Mouse (Mus musculus) heart, embryonic 15.5 days (tissue): ENCODE data around the gene Art1. TPM values are rescaled to one million over a fixed set of nuclear protein-coding genes. Genes with fewer than 3 reads are reported as not detected.

Experiments
- ATAC-seq: fragments of 200-750 bp; cut with Nextera tagmentation; replicated peaks from 2 replicates; pipeline ENCODE4 v1.8.0; 2017; ENCODE audit warnings: low read depth, moderate TSS enrichment; ENCODE audit not compliant: insufficient number of reproducible peaks, insufficient read depth, low FRiP score
- H3K27ac ChIP-seq: fragments of 300-500 bp; sonication (generic); 2 replicates; pipeline ENCODE4 v1.5.1; 2015; ENCODE audit warnings: mild to moderate bottlenecking, inconsistent platforms
- H3K27me3 ChIP-seq: fragments of 300-500 bp; sonication (generic); 2 replicates; pipeline ENCODE4 v1.6.1; 2015; ENCODE audit warnings: inconsistent platforms
- H3K36me3 ChIP-seq: fragments of 300-500 bp; sonication (generic); 2 replicates; pipeline ENCODE4 v1.6.1; 2015; ENCODE audit warnings: mild to moderate bottlenecking, inconsistent platforms
- H3K4me1 ChIP-seq: fragments of 300-500 bp; sonication (generic); replicated peaks from 2 replicates; pipeline ENCODE4 v1.6.1; 2015; ENCODE audit warnings: inconsistent platforms
- H3K4me2 ChIP-seq: fragments of 300-500 bp; sonication (generic); 2 replicates; pipeline ENCODE4 v1.6.1; 2015; ENCODE audit warnings: inconsistent platforms, mild to moderate bottlenecking, moderate library complexity
- H3K4me3 ChIP-seq: fragments of 300-500 bp; sonication (generic); 2 replicates; pipeline ENCODE4 v1.5.1; 2015; ENCODE audit warnings: mild to moderate bottlenecking, inconsistent platforms
- H3K9ac ChIP-seq: fragments of 300-500 bp; sonication (generic); 2 replicates; pipeline ENCODE4 v1.6.1; 2015; ENCODE audit warnings: mild to moderate bottlenecking, inconsistent platforms
- H3K9me3 ChIP-seq: fragments of 300-500 bp; sonication (generic); replicated peaks from 2 replicates; pipeline ENCODE4 v1.6.1; 2016; ENCODE audit warnings: inconsistent platforms
- WGBS: fragments of 180-500 bp; shearing (Covaris S2); methylation state at CpG from one replicate; pipeline ENCODE4 v1.1.7; 2015; ENCODE audit warnings: mixed read lengths; 5-methylcytosine and 5-hydroxymethylcytosine counted together
- polyA plus RNA-seq: library from polyadenylated mRNA; unstranded; fragments of >200 nt; fragmentation: Nextera tagmentation; extraction: Ambion mirVana; gene quantifications from 2 replicates; pipeline ENCODE4 v1.2.1, GENCODE M21; 2015

Art1 gene
- polyA plus RNA-seq, 1 experiment from 2014 or later = 2.8 TPM

DNA sequence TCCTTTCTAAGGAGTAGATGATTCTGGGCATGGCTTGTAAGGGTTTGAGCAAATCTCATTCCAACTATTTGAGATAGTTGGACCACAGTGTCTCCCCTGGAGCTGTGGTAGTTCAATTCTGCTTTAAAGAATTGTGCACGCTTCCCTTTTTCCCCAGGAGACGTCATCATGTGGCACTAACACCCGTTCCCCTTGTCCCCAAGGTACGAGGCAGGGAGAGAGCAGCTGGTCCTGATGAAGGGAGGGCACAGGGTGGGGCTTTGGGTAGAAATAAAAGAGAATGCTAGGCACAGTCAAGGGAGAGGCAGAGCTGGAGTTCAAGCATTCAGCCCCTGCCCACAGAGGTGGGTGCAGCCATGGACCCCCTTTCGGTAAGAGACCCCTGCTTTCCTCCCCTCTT, 18.7 kb upstream of the Art1 start, which contains the start of gene Trpc2:
Trpc2 (plus strand) TSS at position 301 of the 400 bp plus-strand sequence.
- 83% methylated on average over 5 of the region's 5 CpGs for WGBS
- Histone ChIP-seq H3K36me3 (peaks cover 50% of the 10 kb centered on the region), H3K27me3 (no peaks in the 10 kb centered on the region), H3K9me3 (no peaks in the 10 kb centered on the region), H3K4me3 (no peak within 1 kb of the TSS), H3K4me2 (no peak within 1 kb of the TSS), H3K4me1 (no peaks in the 10 kb centered on the region), H3K27ac (no peak within 1 kb of the TSS), H3K9ac (no peak within 1 kb of the TSS)
- no peak for ATAC-seq

DNA sequence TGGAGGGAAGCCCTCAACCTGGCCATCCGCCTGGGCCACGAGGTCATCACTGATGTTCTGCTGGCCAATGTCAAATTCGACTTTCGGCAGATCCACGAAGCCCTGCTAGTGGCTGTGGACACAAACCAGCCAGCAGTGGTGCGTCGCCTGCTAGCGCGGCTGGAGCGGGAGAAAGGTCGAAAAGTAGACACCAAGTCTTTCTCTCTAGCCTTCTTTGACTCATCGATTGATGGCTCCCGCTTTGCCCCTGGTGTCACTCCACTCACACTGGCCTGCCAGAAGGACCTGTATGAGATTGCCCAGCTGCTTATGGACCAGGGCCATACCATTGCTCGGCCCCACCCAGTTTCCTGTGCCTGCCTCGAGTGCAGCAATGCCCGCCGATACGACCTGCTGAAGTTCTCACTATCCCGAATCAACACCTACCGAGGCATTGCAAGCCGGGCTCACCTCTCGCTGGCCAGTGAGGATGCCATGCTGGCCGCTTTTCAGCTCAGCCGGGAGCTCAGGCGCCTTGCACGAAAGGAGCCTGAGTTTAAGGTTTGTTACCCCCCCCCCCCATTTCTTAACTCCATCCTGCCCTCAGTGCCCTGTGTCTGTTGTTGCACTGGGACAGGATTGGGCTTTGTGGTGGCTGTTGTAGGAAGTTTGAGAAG, 17.4 kb upstream of the Art1 start:
- Histone ChIP-seq H3K27ac (no peak overlapping the region), H3K4me1 (no peaks in the 10 kb centered on the region), H3K9me3 (no peaks in the 10 kb centered on the region), H3K27me3 (no peaks in the 10 kb centered on the region), H3K4me2 (no peak overlapping the region), H3K36me3 (peaks cover 41% of the 10 kb centered on the region), H3K9ac (no peak overlapping the region), H3K4me3 (no peak overlapping the region)
- 76% methylated on average over 26 of the region's 26 CpGs for WGBS
- no peak for ATAC-seq

DNA sequence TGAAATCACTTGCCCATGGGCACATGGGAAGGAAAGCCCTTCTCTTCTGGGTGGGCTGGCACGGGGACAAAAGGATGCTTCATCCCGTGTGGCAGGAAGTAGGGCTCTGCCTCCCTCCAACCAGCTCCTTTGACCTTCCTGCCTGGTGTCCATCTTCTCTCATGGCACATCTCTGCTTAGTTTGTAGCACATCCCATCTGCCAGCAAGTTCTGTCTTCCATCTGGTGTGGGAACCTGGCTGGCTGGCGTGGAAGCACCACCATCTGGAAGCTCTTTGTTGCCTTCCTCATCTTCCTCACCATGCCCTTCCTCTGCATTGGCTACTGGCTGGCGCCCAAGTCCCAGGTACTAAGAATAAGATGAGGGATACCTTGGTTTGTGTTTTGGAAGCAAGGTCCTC, 14.2 kb upstream of the Art1 start:
- no peak for ATAC-seq
- Histone ChIP-seq H3K27ac (no peak overlapping the region), H3K4me1 (no peaks in the 10 kb centered on the region), H3K4me2 (no peak overlapping the region), H3K4me3 (no peak overlapping the region), H3K36me3 (peaks cover 16% of the 10 kb centered on the region), H3K27me3 (no peaks in the 10 kb centered on the region), H3K9me3 (no peaks in the 10 kb centered on the region), H3K9ac (no peak overlapping the region)
- WGBS = 85% methylated on average over 4 of the region's 4 CpGs

DNA sequence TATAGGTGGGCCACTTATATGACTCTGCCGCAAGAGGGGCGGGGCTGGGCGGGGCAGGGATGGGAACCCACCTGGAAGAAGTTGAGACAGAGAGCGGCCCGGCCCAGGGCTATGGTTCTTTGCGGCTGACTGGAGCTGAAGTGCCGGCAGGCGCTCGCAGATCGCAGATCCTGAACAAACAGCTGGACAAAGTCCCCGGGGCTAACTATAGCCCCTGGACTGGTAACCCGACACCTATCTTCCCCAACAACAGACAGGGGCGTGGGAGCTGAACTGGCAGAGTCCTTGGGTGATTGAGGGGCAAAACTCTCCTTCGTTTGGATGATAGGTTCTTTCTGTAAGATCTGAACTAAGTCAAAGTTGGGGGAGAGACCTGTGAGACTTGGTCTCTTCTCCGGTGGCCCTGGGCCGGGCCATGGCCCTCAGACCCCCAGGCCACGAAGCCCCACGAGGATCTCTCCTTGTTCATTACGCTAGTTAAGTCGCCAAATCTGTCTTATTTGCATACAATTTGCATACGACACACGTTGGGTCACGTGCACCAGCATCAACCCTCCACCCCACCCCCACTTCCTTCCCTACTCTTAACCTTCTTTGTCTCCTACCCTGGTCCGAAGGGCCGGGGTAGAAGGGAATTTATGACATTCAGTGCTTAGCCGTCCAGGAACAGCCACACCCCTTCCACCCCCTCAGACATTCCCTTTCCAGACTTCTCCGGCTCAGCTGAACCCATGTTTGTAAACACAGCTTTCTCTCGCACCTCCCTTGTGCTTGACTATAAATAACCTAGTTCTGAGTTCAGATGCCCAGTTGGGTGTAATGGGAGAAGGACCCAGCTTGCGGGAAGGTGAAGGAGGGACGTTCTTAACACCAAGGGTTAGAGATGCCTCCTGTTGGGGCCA, 1.5 kb upstream of the Art1 start:
- Histone ChIP-seq H3K27me3 (no peaks in the 10 kb centered on the region), H3K4me1 (peaks cover 29% of the 10 kb centered on the region), H3K9me3 (no peaks in the 10 kb centered on the region), H3K27ac (peak overlapping the region; percentile 0; the same call in 1 of the 2 replicates), H3K36me3 (no peaks in the 10 kb centered on the region), H3K4me3 (peak overlapping the region; percentile 37), H3K9ac (peak overlapping the region; percentile 19; the same call in 1 of the 2 replicates), H3K4me2 (peak overlapping the region; percentile 69)
- 6% methylated on average over 30 of the region's 30 CpGs for WGBS
- peak; percentile 61; the same call in 1 of the 2 replicates for ATAC-seq

DNA sequence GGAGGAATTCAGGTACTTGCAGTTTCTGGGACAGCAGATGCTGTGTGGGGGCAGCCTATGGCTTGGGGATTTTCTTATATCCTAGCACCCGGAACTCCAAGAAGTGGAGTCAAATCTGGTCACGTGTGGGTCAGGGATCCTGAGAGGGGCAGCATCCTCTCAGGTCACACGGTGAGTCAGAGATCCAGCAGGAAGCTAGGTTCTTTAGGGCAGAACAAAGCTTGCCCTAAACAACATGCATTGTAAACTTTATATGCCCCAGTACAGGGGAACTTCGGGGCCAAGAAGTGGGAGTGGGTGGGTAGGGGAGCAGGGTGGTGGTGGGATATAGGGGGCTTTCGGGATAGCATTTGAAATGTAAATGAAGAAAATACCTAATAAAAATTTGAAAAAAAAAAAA, 675 bp upstream of the Art1 start:
- Histone ChIP-seq H3K27ac (peak overlapping the region; percentile 0; the same call in 1 of the 2 replicates), H3K4me3 (no peak overlapping the region), H3K4me2 (no peak overlapping the region), H3K9ac (no peak overlapping the region), H3K27me3 (no peaks in the 10 kb centered on the region), H3K4me1 (peaks cover 29% of the 10 kb centered on the region), H3K36me3 (no peaks in the 10 kb centered on the region), H3K9me3 (no peaks in the 10 kb centered on the region)
- WGBS = 63% methylated on average over 5 of the region's 5 CpGs
- no peak for ATAC-seq

DNA sequence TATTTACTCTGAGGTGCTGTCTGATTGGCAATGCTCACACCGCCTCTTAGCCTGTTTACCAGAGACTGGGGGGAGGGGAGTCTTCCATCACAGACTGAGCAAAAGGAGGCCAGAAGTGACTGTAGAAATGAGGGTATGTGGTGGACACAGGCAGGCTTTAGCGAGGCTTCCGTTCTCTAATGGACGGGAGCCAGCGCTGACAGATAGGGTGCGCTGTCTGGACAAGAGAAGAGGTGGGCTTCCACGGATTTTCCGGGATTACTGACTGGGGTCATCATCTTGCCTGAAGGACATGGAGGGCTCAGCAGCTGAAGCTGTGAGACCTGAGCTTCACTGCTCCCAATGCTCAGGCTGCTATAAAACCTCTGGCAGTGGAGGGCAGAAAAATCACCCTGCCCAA, 698 bp downstream of the Art1 start:
- no peaks in the 10 kb centered on the region for H3K27me3 ChIP-seq
- H3K9me3 ChIP-seq = no peaks in the 10 kb centered on the region
- peaks cover 39% of the 10 kb centered on the region for H3K4me1 ChIP-seq
- H3K4me2 ChIP-seq = no peak overlapping the region
- H3K36me3 ChIP-seq = no peaks in the 10 kb centered on the region
- no peak for ATAC-seq
- no peak overlapping the region for H3K4me3 ChIP-seq
- H3K27ac ChIP-seq = no peak overlapping the region
- WGBS = 42% methylated on average over 8 of the region's 8 CpGs
- H3K9ac ChIP-seq = no peak overlapping the region

DNA sequence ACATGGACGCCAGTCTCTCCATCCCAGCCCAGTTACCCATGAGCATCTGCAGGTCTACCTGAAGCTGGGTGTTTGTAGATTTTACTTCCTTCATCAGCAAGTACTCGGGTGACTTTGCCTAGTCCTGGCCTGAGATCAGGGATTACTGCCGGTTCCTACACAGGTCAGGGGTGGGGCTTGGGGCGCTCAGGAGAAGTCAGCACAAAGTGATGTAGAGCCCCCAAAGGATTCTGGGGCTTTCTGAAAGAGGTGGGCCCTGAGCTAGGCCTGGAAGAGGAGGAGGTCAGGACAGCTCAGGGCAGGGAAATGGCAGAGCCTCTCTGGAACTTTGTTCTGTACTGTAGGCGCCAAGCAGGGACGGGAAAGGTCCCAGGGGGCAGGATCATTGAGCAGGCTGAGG, 1.2 kb downstream of the Art1 start:
- no peak overlapping the region for H3K27ac ChIP-seq
- peaks cover 40% of the 10 kb centered on the region for H3K4me1 ChIP-seq
- 51% methylated on average over 6 of the region's 6 CpGs for WGBS
- no peak for ATAC-seq
- no peak overlapping the region for H3K4me2 ChIP-seq
- no peaks in the 10 kb centered on the region for H3K36me3 ChIP-seq
- H3K9me3 ChIP-seq = no peaks in the 10 kb centered on the region
- no peak overlapping the region for H3K4me3 ChIP-seq
- no peak overlapping the region for H3K9ac ChIP-seq
- H3K27me3 ChIP-seq = no peaks in the 10 kb centered on the region

DNA sequence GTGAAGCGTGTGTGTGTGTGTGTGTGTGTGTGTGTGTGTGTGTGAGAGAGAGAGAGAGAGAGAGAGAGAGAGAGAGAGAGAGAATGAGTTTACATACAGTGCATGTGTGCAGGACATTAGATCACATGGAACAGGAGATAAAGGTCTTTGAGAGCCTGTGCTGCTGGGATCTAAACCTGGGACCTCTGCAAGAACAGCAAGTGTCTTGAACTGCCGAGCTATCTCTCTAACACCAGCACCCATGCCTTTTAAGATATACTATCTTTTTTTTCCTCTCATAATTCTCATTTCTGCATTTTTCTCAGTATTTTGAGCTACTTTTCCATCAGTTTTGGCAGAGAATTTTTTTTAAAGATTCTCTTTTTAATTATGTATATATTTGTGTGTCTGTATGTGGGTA, 2.0 kb downstream of the Art1 start:
- WGBS = 61% methylated on average over 2 of the region's 2 CpGs

DNA sequence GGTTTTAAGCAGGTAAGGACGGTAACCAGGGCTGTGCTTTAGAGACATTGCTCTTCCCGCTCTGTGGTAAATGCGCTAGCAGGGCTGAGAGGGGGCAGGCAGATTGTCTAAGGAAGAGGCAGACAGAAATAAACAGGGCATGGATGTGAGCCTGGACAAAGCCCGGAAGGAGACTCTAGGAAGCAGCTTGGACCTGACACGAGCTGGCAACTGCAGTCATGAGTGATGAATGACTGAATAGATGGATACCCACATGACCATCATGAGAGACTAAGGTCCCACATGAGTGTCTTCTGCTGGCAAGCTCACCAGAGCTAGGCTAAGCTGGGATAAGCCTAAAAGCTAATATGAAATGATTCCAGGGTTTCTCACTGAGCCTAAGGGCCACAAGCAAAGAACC, 2.6 kb downstream of the Art1 start:
- H3K9ac ChIP-seq = no peak overlapping the region
- no peaks in the 10 kb centered on the region for H3K27me3 ChIP-seq
- WGBS = 51% methylated on average over 5 of the region's 5 CpGs
- H3K27ac ChIP-seq = no peak overlapping the region
- no peaks in the 10 kb centered on the region for H3K9me3 ChIP-seq
- no peaks in the 10 kb centered on the region for H3K36me3 ChIP-seq
- H3K4me1 ChIP-seq = peaks cover 40% of the 10 kb centered on the region
- no peak overlapping the region for H3K4me2 ChIP-seq
- H3K4me3 ChIP-seq = no peak overlapping the region
- ATAC-seq = no peak

More for the DNA sequence above, 2.0 kb downstream of the Art1 start:
- ATAC-seq = no peak
- Histone ChIP-seq H3K4me1 (peaks cover 40% of the 10 kb centered on the region), H3K9ac (no peak overlapping the region), H3K4me3 (no peak overlapping the region), H3K27ac (no peak overlapping the region), H3K9me3 (no peaks in the 10 kb centered on the region), H3K36me3 (no peaks in the 10 kb centered on the region), H3K4me2 (no peak overlapping the region), H3K27me3 (no peaks in the 10 kb centered on the region)

DNA sequence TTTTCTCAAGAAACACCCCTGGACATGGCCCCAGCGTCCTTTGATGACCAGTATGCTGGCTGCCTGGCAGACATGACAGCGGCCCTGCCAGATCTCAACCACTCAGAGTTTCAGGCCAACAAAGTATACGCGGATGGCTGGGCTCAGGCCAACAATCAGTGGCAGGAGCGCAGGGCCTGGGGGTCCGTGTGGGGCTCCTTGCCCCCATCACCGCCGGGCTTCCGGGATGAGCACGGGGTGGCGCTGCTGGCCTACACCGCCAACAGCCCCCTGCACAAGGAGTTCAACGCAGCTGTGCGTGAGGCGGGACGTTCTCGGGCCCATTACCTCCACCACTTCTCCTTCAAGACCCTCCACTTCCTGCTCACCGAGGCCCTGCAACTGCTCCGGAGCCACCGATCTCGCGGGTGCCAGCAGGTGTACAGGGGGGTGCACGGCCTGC, 5.2 kb downstream of the Art1 start:
- peak overlapping the region; percentile 42 for H3K9ac ChIP-seq
- no peaks in the 10 kb centered on the region for H3K27me3 ChIP-seq
- ATAC-seq = no peak; the same call in 1 of the 2 replicates
- no peak overlapping the region for H3K27ac ChIP-seq
- peaks cover 24% of the 10 kb centered on the region for H3K4me1 ChIP-seq
- no peaks in the 10 kb centered on the region for H3K9me3 ChIP-seq
- no peaks in the 10 kb centered on the region for H3K36me3 ChIP-seq
- peak overlapping the region; percentile 46 for H3K4me3 ChIP-seq
- WGBS = 3% methylated on average over 23 of the region's 23 CpGs
- H3K4me2 ChIP-seq = peak overlapping the region; percentile 80

DNA sequence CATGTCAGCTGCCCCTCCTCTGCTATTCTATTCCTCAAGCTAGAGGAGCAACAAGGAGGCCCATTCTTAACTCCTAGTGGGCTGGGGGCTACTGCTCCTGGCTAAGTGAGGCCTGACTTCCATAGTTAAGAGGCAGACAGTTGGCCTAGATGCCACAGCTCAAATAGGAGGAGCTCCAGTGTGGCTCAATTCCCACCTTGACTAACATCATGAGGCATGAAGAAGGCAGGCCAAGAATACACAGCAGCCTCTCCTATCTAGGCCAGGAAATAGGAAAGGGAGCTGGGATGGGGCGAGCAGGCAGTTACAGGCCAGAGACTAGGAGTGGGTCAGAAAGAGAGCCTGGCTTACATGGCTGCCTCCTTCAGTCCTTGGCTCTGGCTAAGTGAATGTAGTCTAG, 6.7 kb downstream of the Art1 start:
- Histone ChIP-seq H3K4me2 (no peak overlapping the region), H3K27ac (no peak overlapping the region), H3K4me1 (peaks cover 15% of the 10 kb centered on the region), H3K9me3 (no peaks in the 10 kb centered on the region), H3K4me3 (no peak overlapping the region), H3K36me3 (no peaks in the 10 kb centered on the region), H3K9ac (no peak overlapping the region), H3K27me3 (no peaks in the 10 kb centered on the region)
- 79% methylated on average over 1 of the region's 1 CpGs for WGBS
- ATAC-seq = no peak
